Comparison of ENCODE assay signal across 31 mouse cellular contexts in the genomic region with DNA sequence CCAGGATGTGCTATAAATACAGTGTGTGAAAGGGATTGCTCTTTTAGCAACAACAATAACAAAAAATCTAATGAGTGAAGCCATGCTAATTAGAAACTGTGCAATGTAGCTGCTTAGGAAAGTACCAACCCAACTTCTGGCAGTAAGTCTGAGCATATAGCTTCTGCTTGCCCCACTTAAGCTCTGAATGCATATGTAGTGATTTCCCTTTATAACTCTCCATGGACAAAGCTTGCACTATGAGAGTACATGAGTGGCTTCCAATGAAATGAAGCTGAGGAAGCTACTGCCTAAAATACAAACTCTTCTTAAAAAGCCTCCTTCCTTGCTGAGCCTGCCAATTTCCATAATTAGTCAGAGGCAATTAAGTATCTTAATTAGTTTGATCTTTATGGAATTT.
DNase-seq lines count a peak whose midpoint lies in the region; ATAC-seq and TF ChIP-seq lines count a peak whose summit lies in the region.
"Had no signal": no experiment of that assay in that cellular context is flagged by ENCODE, and none has a peak within 500 bp of the region (broad histone marks: within the 10 kb centered on the region; RNA-seq: fewer than 3 reads in every experiment).

No protein-coding gene starts in this region.

- ATAC-seq in forebrain, embryonic 14.5 days, result no peak
- no peak for ATAC-seq in forebrain, embryonic 11.5 days (replicated peaks; ENCODE audit: low FRiP score)
- ATAC-seq in midbrain, postnatal 0 days (ENCODE audit: low FRiP score), result no peak
- ATAC-seq: hindbrain, postnatal 0 days; intestine, embryonic 15.5 days; midbrain, embryonic 15.5 days had no signal

- H3K27ac ChIP-seq in forebrain, embryonic 14.5 days (ENCODE audit: low read depth, low read length), result no peak overlapping the region
- no peak overlapping the region for H3K27ac ChIP-seq in forebrain, embryonic 11.5 days (ENCODE audit: low read depth, low read length)
- H3K27ac ChIP-seq in midbrain, postnatal 0 days (ENCODE audit: low read depth, low read length), result no peak overlapping the region
- H3K27ac ChIP-seq: embryonic facial prominence, embryonic 13.5 days; forebrain, embryonic 10.5 days; heart, embryonic 10.5 days; heart, embryonic 15.5 days; hindbrain, postnatal 0 days; intestine, embryonic 15.5 days; kidney, postnatal 0 days; limb, embryonic 12.5 days; liver, embryonic 15.5 days; midbrain, embryonic 15.5 days; neural tube, embryonic 12.5 days; stomach, embryonic 15.5 days had no signal

- H3K9ac ChIP-seq in forebrain, embryonic 14.5 days (ENCODE audit: low read length), result no peak overlapping the region
- H3K9ac ChIP-seq in forebrain, embryonic 11.5 days (ENCODE audit: low read length), result no peak overlapping the region
- no peak overlapping the region for H3K9ac ChIP-seq in midbrain, postnatal 0 days (replicated peaks; ENCODE audit: low read length, poor library complexity, severe bottlenecking)
- H3K9ac ChIP-seq: embryonic facial prominence, embryonic 13.5 days; heart, embryonic 15.5 days; intestine, embryonic 15.5 days; limb, embryonic 12.5 days; liver, embryonic 15.5 days; lung, embryonic 14.5 days; midbrain, embryonic 15.5 days; neural tube, embryonic 12.5 days; stomach, embryonic 15.5 days had no signal

- peak; percentile 19 for DNase-seq in forebrain, embryonic 14.5 days (ENCODE audit: low spot score)
- no peak for DNase-seq in forebrain, embryonic 11.5 days (ENCODE audit: low spot score)
- DNase-seq in left cerebral cortex, adult 11 months (ENCODE audit: low spot score), result peak; percentile 14
- no peak for DNase-seq in left cerebral cortex, adult 8-10 months (ENCODE audit: low spot score in 2 of 2)
- DNase-seq in Muller cell, postnatal 12 days (ENCODE audit: inconsistent ontology term), result peak; percentile 61
- peak; percentile 3 to 73 for DNase-seq in left cerebral cortex, postnatal 25 days (ENCODE audit: low spot score in 2 of 2)
- DNase-seq in midbrain, postnatal 0 days (ENCODE audit: low spot score), result no peak
- DNase-seq: adrenal gland, adult 8-10 months; cerebellum, adult 11-12 months; cerebellum, adult 9-11 months; embryo, embryonic 11 days; gastrocnemius, postnatal 25 days; heart, adult 11 months; kidney, adult 8-10 months; kidney, postnatal 4 days; lung, embryonic 14.5 days; lung, postnatal 14 days; thymus, postnatal 14 days had no signal

- no peaks in the 10 kb centered on the region for H3K4me1 ChIP-seq in forebrain, embryonic 14.5 days (ENCODE audit: control insufficient read depth, insufficient read depth, low read length)
- no peaks in the 10 kb centered on the region for H3K4me1 ChIP-seq in forebrain, embryonic 11.5 days (replicated peaks; ENCODE audit: control insufficient read depth, insufficient read depth, low read length)
- no peaks in the 10 kb centered on the region for H3K4me1 ChIP-seq in midbrain, postnatal 0 days (ENCODE audit: insufficient read depth, low read length)
- H3K4me1 ChIP-seq: embryonic facial prominence, embryonic 13.5 days; forebrain, embryonic 10.5 days; heart, embryonic 10.5 days; heart, embryonic 15.5 days; intestine, embryonic 15.5 days; limb, embryonic 12.5 days; liver, embryonic 15.5 days; midbrain, embryonic 15.5 days; neural tube, embryonic 12.5 days; stomach, embryonic 15.5 days had no signal

- intact Hi-C loops in left cerebral cortex, postnatal 25 days (cut with DNase I), result loop anchor here (1.0 kb wide), 1 partner anchor 146 kb away; no protein-coding TSS in a partner anchor

- no peak overlapping the region for H3K4me3 ChIP-seq in forebrain, embryonic 14.5 days (ENCODE audit: low read depth, low read length)
- no peak overlapping the region for H3K4me3 ChIP-seq in forebrain, embryonic 11.5 days (ENCODE audit: low read depth, low read length)
- H3K4me3 ChIP-seq in midbrain, postnatal 0 days (ENCODE audit: low read depth, low read length), result no peak overlapping the region
- H3K4me3 ChIP-seq: embryonic facial prominence, embryonic 13.5 days; forebrain, embryonic 10.5 days; heart, embryonic 10.5 days; heart, embryonic 15.5 days; intestine, embryonic 15.5 days; limb, embryonic 12.5 days; liver, embryonic 15.5 days; midbrain, embryonic 15.5 days; neural tube, embryonic 12.5 days; stomach, embryonic 15.5 days had no signal

- H3K27me3 ChIP-seq in forebrain, embryonic 14.5 days (replicated peaks; ENCODE audit: control insufficient read depth, insufficient read depth, low read length), result no peaks in the 10 kb centered on the region
- H3K27me3 ChIP-seq in forebrain, embryonic 11.5 days (ENCODE audit: control insufficient read depth, insufficient read depth, low read length), result no peaks in the 10 kb centered on the region
- H3K27me3 ChIP-seq in midbrain, postnatal 0 days (ENCODE audit: insufficient read depth, low read length), result no peaks in the 10 kb centered on the region
- H3K27me3 ChIP-seq: CH12.LX; embryonic facial prominence, embryonic 13.5 days; heart, embryonic 15.5 days; intestine, embryonic 15.5 days; limb, embryonic 12.5 days; liver, embryonic 15.5 days; midbrain, embryonic 15.5 days; neural tube, embryonic 12.5 days; stomach, embryonic 15.5 days had no signal

- no peaks in the 10 kb centered on the region for H3K36me3 ChIP-seq in forebrain, embryonic 14.5 days (ENCODE audit: control insufficient read depth, insufficient read depth, low read length)
- H3K36me3 ChIP-seq in forebrain, embryonic 11.5 days (ENCODE audit: control insufficient read depth, insufficient read depth, low read length), result no peaks in the 10 kb centered on the region
- no peaks in the 10 kb centered on the region for H3K36me3 ChIP-seq in midbrain, postnatal 0 days (ENCODE audit: insufficient read depth, low read length)
- H3K36me3 ChIP-seq: embryonic facial prominence, embryonic 13.5 days; forebrain, embryonic 10.5 days; heart, embryonic 10.5 days; heart, embryonic 15.5 days; intestine, embryonic 15.5 days; limb, embryonic 12.5 days; liver, embryonic 15.5 days; midbrain, embryonic 15.5 days; neural tube, embryonic 12.5 days; stomach, embryonic 15.5 days had no signal

- TF ChIP-seq CTCF in midbrain, postnatal 0 days (IDR thresholded peaks at IDR 0.05), result no peak

- no peak overlapping the region for H3K4me2 ChIP-seq in forebrain, embryonic 14.5 days (ENCODE audit: low read length)
- no peak overlapping the region for H3K4me2 ChIP-seq in forebrain, embryonic 11.5 days (ENCODE audit: low read depth, low read length, severe bottlenecking)
- H3K4me2 ChIP-seq in midbrain, postnatal 0 days (ENCODE audit: low read depth, low read length, poor library complexity, severe bottlenecking), result no peak overlapping the region
- H3K4me2 ChIP-seq: embryonic facial prominence, embryonic 13.5 days; heart, embryonic 15.5 days; intestine, embryonic 15.5 days; limb, embryonic 12.5 days; liver, embryonic 15.5 days; lung, embryonic 14.5 days; midbrain, embryonic 15.5 days; neural tube, embryonic 12.5 days; stomach, embryonic 15.5 days had no signal

- H3K9me3 ChIP-seq in forebrain, embryonic 14.5 days (replicated peaks; ENCODE audit: control insufficient read depth, low read length), result no peaks in the 10 kb centered on the region
- no peaks in the 10 kb centered on the region for H3K9me3 ChIP-seq in forebrain, embryonic 11.5 days (ENCODE audit: control insufficient read depth, low read length)
- H3K9me3 ChIP-seq in midbrain, postnatal 0 days (ENCODE audit: low read length), result no peaks in the 10 kb centered on the region
- H3K9me3 ChIP-seq: embryonic facial prominence, embryonic 13.5 days; forebrain, embryonic 10.5 days; heart, embryonic 10.5 days; heart, embryonic 15.5 days; intestine, embryonic 15.5 days; limb, embryonic 12.5 days; liver, embryonic 15.5 days; midbrain, embryonic 15.5 days; neural tube, embryonic 12.5 days; stomach, embryonic 15.5 days had no signal

Comparison
In these comparisons a context has a peak if more than half of its experiments do, and no peak if none do; other contexts are left out.
1. DNase-seq: peak in forebrain, embryonic 14.5 days (single experiment), left cerebral cortex, adult 11 months (single experiment), Muller cell, postnatal 12 days (single experiment) and left cerebral cortex, postnatal 25 days (2 of 2); none in forebrain, embryonic 11.5 days (single experiment), left cerebral cortex, adult 8-10 months (0 of 2) and midbrain, postnatal 0 days (single experiment).